Mouse (Mus musculus) kidney, adult 8-10 months (tissue): Measurements from ENCODE around the gene Nup62.

Experiments
- DNase-seq, 2 experiments: peaks; one replicate each; pipeline ENCODE4 v3.0.0; 2022

Nup62 gene

DNA sequence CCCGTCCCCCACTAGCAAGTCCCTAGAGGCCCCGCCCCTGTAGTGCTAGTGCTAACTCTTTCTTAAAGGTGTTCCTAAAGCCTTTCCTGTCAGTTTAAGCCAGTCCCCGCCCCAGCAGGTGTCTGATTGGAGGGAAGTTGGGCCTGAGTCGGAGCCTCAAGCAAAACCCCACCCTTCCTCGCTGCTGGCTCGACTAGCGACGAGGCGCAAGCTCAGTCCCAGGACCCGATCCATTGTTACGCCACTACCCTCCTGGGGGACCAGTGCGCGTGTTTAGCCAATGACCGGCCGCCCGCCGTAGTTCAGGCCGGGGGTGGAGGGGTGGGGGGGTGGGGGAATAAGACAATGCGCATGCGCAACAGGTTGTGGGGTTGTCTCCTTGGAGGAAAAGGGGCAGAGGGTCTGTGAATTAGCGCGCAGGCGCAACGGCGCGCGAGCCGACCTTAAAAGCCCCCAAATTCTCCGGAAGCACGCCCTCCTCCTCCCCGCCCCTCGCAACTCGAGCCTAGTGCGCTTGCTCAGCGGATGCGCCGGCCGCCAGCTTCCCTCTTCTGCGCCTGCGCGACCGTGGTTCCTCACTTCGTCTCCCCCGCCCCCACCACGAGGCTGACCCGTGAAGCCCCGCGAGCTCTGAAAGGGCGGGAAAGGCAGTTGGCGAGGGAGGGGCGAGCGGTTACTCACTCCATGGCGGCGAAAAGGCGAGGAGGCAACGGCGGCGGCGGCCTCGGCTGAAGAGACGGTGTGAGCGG lies at the start of gene Nup62, which contains the start of gene Il4i1:
Gene Nup62, plus strand, starts transcription at position 368 of the 749 bp plus-strand sequence.
Gene Il4i1, plus strand, starts transcription at position 667 of the 749 bp plus-strand sequence.
- DNase-seq, result peak; percentile 99

- no peak for DNase-seq
Observed at GRCm38 (mm10) chr7:44768129-44768528, 47.8 kb upstream of the Nup62 start.

- peak; percentile 50 to 78 for DNase-seq
Observed at GRCm38 (mm10) chr7:44770046-44770578, 45.8 kb upstream of the Nup62 start.

DNA sequence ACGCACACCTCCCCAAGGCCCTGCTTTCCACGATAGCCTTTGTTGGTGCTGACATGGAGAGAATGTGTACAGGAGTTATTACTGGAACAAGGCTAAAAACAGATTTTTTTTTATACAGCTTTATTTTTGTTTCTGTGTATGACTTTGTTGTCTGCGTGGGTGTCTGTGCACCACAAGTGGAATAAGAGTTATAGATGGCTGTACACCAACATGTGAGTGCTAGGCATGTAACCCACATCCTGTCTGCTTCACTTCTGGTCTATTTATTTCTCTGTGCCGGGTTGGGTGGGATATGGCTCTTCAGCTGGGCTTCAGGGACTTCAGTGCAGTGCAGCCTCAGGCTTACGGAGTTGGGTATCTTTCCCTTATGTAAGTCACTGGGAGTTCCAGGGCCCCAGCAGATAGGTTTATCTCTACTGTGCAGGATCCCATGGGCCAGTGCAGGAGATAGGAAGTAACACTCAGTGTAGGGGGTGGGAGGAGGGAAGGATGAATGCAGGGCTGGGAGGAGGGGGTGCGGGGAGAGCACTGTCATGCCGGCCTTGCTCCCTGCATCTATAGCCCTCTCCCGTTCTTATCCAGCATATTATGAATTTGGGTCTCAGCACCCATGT lies 43.2 kb upstream of the Nup62 start:
- DNase-seq, result no peak

- no peak for DNase-seq
Observed at GRCm38 (mm10) chr7:44776849-44777498, 38.9 kb upstream of the Nup62 start.

- no peak for DNase-seq
Observed at GRCm38 (mm10) chr7:44780101-44780500, 35.8 kb upstream of the Nup62 start.

GRCm38 (mm10) chr7:44789531-44789930 lies 26.4 kb upstream of the Nup62 start:
- no peak for DNase-seq

GRCm38 (mm10) chr7:44790066-44790465 lies 25.8 kb upstream of the Nup62 start:
- no peak for DNase-seq

DNA sequence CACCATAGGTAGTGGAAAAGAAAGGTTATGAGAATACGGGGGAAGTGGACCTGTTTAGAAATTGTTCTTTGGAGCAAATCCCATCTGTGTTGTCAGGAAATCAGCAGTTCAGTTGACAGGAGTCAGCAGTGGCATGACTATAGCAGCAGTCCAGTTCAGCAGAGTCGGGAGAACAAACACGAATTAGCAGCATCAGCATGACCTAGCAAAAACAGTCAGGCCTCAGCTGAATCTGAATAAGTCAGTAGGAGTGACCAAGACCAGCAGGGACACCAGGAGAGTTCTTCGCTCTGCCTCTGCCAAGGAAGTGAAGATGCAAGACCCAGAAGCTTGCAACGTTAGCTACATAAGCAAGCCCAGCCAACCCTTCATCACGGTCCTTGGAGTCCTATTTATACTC lies 23.1 kb upstream of the Nup62 start:
- no peak for DNase-seq

DNA sequence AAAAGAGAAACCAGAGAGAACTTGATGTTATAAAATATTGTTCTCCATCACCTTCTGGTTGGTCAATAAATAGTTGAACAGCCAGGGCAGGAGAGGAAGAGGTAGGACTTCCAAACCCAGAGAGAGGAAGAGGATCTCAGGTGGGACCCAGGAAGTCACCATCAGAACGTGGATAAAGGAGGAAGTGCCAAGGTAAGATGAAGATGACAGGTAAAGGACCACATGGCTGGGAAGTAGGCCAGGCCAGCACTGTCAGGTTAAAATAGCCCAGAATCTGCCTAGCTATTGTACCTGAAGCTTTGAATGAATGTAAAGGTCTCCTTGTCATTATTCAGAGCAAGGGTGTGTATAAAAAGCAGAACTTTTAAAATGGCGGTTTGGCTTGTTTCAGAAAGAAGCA lies 7.0 kb upstream of the Nup62 start:
- DNase-seq, result no peak

DNA sequence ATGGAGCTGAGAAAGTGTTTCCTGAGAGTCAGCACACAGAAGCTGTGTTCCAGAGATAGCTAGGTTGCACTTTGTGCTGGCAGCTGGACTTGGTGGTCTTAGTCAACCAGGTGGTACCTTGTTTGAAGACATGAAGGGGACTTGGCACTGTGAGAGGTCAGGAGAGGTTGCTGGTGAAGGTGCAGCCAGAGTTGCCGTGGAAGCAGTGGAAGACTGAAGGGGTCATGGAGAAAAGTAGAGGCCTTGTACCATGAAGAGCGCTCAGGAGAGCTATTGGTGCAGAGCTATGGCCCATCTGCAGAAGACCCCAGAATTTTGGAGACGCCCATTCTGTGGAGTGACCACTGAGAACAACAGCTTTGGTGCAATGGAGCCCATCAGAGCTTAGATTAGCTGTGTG lies 6.4 kb upstream of the Nup62 start:
- no peak for DNase-seq

- no peak for DNase-seq
Observed at GRCm38 (mm10) chr7:44810365-44810764, 5.5 kb upstream of the Nup62 start.

DNA sequence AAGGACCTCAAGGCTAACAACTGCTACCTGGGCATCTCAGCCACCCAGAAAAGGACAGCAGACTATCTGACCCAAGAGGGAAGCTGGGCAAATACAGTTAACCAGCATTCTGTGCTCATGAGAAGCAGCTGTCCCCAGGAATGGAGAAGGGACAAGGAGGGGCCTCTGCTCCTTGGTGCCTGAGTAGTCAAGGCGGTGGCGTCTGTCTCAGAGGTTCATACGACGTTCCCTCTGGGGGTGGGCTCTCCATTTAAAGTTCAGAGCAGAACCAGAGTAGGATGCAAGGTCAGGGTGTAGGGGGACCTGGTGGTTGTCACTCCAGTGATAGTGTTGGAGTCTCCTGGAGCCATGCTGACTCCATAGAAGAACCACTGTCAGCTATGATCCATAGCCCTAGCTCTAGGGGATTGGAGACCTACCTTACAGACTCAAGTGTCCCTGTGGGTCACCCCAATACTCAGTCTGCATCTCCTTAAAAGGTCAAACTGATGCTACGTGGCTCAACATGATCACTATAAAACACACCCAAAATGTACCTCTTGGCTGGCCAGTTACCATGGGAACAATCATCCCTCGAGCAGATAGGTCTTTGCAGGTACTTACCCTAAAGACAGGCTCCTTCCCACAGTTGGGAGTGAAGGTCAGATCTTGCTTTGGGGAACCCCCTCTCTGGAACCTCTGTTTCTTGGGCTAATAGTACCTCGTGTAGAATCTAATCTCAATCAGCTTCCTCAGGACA lies 4.9 kb upstream of the Nup62 start:
- DNase-seq, result no peak

DNA sequence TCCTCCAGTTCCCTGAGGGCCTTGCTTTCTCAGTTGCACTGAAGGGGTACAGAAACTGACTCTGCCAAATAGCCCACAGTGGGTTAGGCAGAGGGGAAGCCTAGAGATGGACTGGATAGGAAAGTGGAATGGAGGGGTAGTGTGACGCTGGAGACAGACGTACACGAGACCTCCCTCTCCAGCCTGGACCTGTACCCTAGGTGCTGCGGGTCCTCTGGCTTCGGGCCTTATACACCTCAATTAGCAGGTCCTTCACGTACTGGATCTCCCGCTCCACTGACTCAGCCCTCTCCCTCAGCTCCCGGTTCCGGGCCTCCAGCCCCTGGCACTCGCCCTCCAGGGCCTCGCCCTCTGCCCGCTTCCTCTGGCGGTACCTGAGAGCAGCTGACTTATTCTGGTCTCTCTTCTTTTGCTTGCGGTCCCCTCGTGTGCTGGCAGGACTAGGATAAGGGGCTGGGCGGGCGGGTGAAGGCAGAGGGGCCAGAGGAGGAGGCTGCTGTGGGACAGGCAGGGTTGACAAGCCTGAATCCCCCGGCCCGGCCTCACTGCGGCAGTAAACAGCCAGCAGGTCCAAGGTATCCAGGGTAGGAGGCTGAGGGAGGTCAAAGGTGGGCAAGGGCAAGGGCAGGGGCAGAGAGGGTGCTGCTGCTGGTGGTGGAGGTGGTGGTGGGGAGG lies 3.1 kb upstream of the Nup62 start:
- no peak for DNase-seq

- DNase-seq, result no peak
Observed at GRCm38 (mm10) chr7:44813985-44814384, 1.9 kb upstream of the Nup62 start.

DNA sequence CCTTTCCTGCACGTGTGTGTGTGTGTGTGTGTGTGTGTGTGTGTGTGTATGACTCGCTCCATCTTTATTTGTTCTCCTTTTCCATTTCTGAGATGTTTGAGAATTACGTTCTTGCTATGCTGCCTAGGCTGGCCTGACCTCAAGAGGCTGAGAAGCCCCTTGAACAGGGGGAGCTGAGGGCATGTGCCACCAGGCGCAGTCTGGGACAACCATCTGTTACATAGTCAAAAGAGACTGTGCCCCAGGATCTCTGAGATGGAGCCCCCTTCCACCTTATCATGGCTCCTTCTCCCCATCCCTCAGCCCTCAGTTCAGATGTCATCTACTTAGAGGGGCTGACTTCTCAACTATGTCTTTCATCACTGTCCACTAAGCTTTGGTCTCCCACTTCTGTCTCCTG lies 1.5 kb upstream of the Nup62 start:
- no peak for DNase-seq

GRCm38 (mm10) chr7:44814952-44815553 lies 835 bp upstream of the Nup62 start:
- DNase-seq, result peak in 1 of 2 experiments; percentile 18

- DNase-seq, result peak in 1 of 2 experiments; percentile 50
Observed at GRCm38 (mm10) chr7:44816470-44817021, 658 bp downstream of the Nup62 start, which contains the start of gene Atf5. Atf5 (minus strand) TSS chr7:44816658.

- no peak for DNase-seq
Observed at GRCm38 (mm10) chr7:44817441-44817840, 1.6 kb downstream of the Nup62 start.

- peak in 1 of 2 experiments; percentile 0 for DNase-seq
Observed at GRCm38 (mm10) chr7:44818164-44818563, 2.3 kb downstream of the Nup62 start.

DNA sequence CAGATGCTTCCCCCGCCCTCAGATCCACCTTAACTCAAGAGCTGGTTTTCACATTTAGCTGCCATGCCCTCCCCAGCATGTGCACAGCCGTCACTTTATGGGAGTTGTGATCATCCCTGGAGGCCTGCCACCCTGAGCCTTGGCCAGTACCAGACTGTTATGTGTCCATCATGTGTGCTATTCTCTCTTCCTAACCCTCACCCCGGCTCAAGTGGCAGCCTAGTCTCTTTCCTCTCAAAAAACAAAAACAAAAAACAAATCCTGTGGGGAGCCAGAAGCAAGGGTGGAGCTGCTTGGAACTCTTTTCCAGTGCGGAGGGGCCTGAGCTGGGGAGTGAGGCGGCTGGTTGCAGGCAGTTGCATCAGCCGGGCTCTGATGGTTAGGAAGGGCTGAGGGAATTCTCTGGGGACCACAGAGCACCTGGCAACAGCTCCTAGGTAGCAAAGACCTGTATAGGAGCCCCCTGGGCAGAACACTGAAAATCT lies 2.9 kb downstream of the Nup62 start:
- peak in 1 of 2 experiments; percentile 9 for DNase-seq
